ENCODE assay signal across 20 mouse cellular contexts in the genomic region with DNA sequence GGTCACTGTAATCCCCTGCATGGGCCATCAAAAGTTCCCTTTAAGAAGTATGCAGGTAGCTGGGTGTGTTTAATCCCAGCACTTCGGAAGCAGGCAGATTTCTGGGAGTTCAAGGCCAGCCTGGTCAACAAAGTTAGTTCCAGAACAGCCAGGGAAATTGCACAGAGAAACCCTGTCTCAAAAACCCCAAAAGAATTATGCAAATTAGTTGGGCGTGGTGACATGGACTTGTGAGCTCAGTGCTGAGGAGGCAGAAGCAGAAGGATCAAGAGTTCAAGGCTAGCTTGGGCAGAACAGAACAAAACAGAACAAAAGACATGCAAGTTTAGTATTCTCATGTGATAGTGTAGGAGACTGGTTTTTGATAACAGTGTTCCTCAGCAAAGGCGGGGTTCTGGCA. TPM values are rescaled to one million over a fixed set of nuclear protein-coding genes. Genes with fewer than 3 reads are reported as not detected.
DNase-seq lines count a peak whose midpoint lies in the region; TF ChIP-seq lines count a peak whose summit lies in the region.
"Had no signal": no experiment of that assay in that cellular context is flagged by ENCODE, and none has a peak within 500 bp of the region (broad histone marks: within the 10 kb centered on the region; RNA-seq: fewer than 3 reads in every experiment).

No protein-coding gene starts in this region.

- no peak for TF ChIP-seq CTCF in gastrocnemius, adult 2 months (IDR thresholded peaks at IDR 0.05)

- intact Hi-C loops in gastrocnemius, adult 2 months (cut with DNase I) = no loop called here

- peak overlapping the region; percentile 66; the same call in 1 of the 2 replicates for H3K4me3 ChIP-seq in gastrocnemius, adult 2 months
- H3K4me3 ChIP-seq: midbrain, embryonic 13.5 days; myocyte had no signal

- H3K27ac ChIP-seq in gastrocnemius, adult 2 months = peak overlapping the region; percentile 85
- H3K27ac ChIP-seq: liver, embryonic 14.5 days; macrophage had no signal

- no peak for DNase-seq in gastrocnemius, adult 2 months
- DNase-seq in gastrocnemius, postnatal 4 days (ENCODE audit: low spot score in 2 of 2) = no peak
- peak; percentile 22 for DNase-seq in ovary, adult 18-20 months (ENCODE audit: low spot score)
- no peak for DNase-seq in ovary, postnatal 14 days (ENCODE audit: low spot score)
- peak; percentile 59 for DNase-seq in ZHBTc4 (ENCODE audit: low read depth, low spot score)
- no peak for DNase-seq in cerebellum, postnatal 4 days (ENCODE audit: low spot score in 2 of 2)
- no peak for DNase-seq in layer of hippocampus, postnatal 25 days (ENCODE audit: extremely low spot score in 1 of 2, low spot score in 1 of 2)
- DNase-seq: cerebellum, adult 11 months; cerebellum, postnatal 10 days; right cerebral cortex, postnatal 25 days; thymus, postnatal 36 days had no signal

RNA-seq across cellular contexts. Expression of a gene that starts 13.8 kb away (rescaled TPM):
- not detected for total RNA-seq in gastrocnemius, adult 2 months (2021)
- not detected for total RNA-seq in gastrocnemius, postnatal 4 days (2021)
- not detected for total RNA-seq in layer of hippocampus, postnatal 25 days (2021)
- total RNA-seq: adrenal gland, postnatal 25 days; gastrocnemius, adult 8-10 months; heart, adult 8-10 months; heart, postnatal 36 days; layer of hippocampus, postnatal 10 days had no signal

RNA-seq across cellular contexts. Expression of a gene that starts 43.0 kb away (rescaled TPM):
- total RNA-seq in gastrocnemius, adult 2 months (2021) = 1 to 10 TPM; 2.2 to 3.2 TPM
- 1 to 10 TPM; 7.7 to 9.6 TPM for total RNA-seq in gastrocnemius, postnatal 4 days (2021)
- 1 to 10 TPM; 1.7 to 3.0 TPM for total RNA-seq in layer of hippocampus, postnatal 25 days (2021)

RNA-seq across cellular contexts. Expression of a gene that starts 43.1 kb away (rescaled TPM):
- 10 to 100 TPM; 30.3 to 43.4 TPM for total RNA-seq in gastrocnemius, adult 2 months (2021)
- 10 to 100 TPM; 69.8 to 86.3 TPM for total RNA-seq in gastrocnemius, postnatal 4 days (2021)
- total RNA-seq in layer of hippocampus, postnatal 25 days (2021) = 10 to 100 TPM; 23.9 to 30.1 TPM

Comparison
In these comparisons a context has a peak if more than half of its experiments do, and no peak if none do; other contexts are left out.
1. DNase-seq: peak in ovary, adult 18-20 months (single experiment) and ZHBTc4 (single experiment); none in gastrocnemius, adult 2 months (single experiment), gastrocnemius, postnatal 4 days (0 of 2), ovary, postnatal 14 days (single experiment), cerebellum, postnatal 4 days (0 of 2) and layer of hippocampus, postnatal 25 days (0 of 2).